Mouse (Mus musculus): ENCODE data around the gene B4galnt1. TPM values are rescaled to one million over a fixed set of nuclear protein-coding genes. Genes with fewer than 3 reads are reported as not detected.

Gene B4galnt1
- total RNA-seq, 2 experiments from 2014 or later, result 1.6 to 2.7 TPM

- no peak for DNase-seq
- intact Hi-C loops (cut with DNase I), result loop anchor here (2.0 kb wide), 1 partner anchor 44 kb away; no protein-coding TSS in a partner anchor
Measured at GRCm38 (mm10) chr10:127166771-127167613, 2.0 kb downstream of the B4galnt1 start.

- no peak for DNase-seq
- intact Hi-C loops (cut with DNase I), result loop anchor here (2.0 kb wide), 1 partner anchor 45 kb away; no protein-coding TSS in a partner anchor
Measured at GRCm38 (mm10) chr10:127167614-127168192, 2.7 kb downstream of the B4galnt1 start.

GRCm38 (mm10) chr10:127170002-127170401 is 5.0 kb downstream of the B4galnt1 start:
- intact Hi-C loops (cut with DNase I), result no loop called here
- no peak for DNase-seq

GRCm38 (mm10) chr10:127170837-127171272 is 5.8 kb downstream of the B4galnt1 start:
- intact Hi-C loops (cut with DNase I), result no loop called here

GRCm38 (mm10) chr10:127171631-127172200 is 6.7 kb downstream of the B4galnt1 start:
- intact Hi-C loops (cut with DNase I), result no loop called here
- no peak for DNase-seq

More at GRCm38 (mm10) chr10:127170837-127171272, 5.8 kb downstream of the B4galnt1 start:
- peak; percentile 80 to 82 for DNase-seq

- no peak for DNase-seq
- intact Hi-C loops (cut with DNase I), result no loop called here
Measured at GRCm38 (mm10) chr10:127173148-127174065, 8.4 kb downstream of the B4galnt1 start.

- intact Hi-C loops (cut with DNase I), result no loop called here
- DNase-seq, result no peak
Measured at GRCm38 (mm10) chr10:127174170-127174569, 9.1 kb downstream of the B4galnt1 start.

GRCm38 (mm10) chr10:127176228-127176627 is 11.2 kb downstream of the B4galnt1 start:
- DNase-seq, result no peak
- intact Hi-C loops (cut with DNase I), result no loop called here

GRCm38 (mm10) chr10:127176756-127177155 is 11.7 kb downstream of the B4galnt1 start:
- DNase-seq, result no peak
- intact Hi-C loops (cut with DNase I), result loop anchor here (1.0 kb wide), 1 partner anchor 53 kb away; no protein-coding TSS in a partner anchor

GRCm38 (mm10) chr10:127177235-127177634 is 12.2 kb downstream of the B4galnt1 start:
- DNase-seq, result no peak
- intact Hi-C loops (cut with DNase I), result loop anchor here (1.0 kb wide), 1 partner anchor 52 kb away; no protein-coding TSS in a partner anchor

GRCm38 (mm10) chr10:127177719-127178118 is 12.7 kb downstream of the B4galnt1 start:
- peak; percentile 81 to 85 for DNase-seq

GRCm38 (mm10) chr10:127178286-127179027 is 13.4 kb downstream of the B4galnt1 start:
- DNase-seq, result no peak
- intact Hi-C loops (cut with DNase I), result no loop called here

More at GRCm38 (mm10) chr10:127177719-127178118, 12.7 kb downstream of the B4galnt1 start:
- intact Hi-C loops (cut with DNase I), result loop anchor here (1.0 kb wide), 1 partner anchor 52 kb away; no protein-coding TSS in a partner anchor

- peak in 1 of 2 experiments; percentile 59 for DNase-seq
- intact Hi-C loops (cut with DNase I), result no loop called here
Measured at GRCm38 (mm10) chr10:127179871-127180694, 15.1 kb downstream of the B4galnt1 start, which contains the start of gene Slc26a10. Slc26a10 (minus strand) TSS chr10:127180645.

GRCm38 (mm10) chr10:127180695-127181047 is 15.6 kb downstream of the B4galnt1 start:
- intact Hi-C loops (cut with DNase I), result no loop called here
- DNase-seq, result no peak

GRCm38 (mm10) chr10:127181566-127181965 is 16.5 kb downstream of the B4galnt1 start:
- DNase-seq, result peak in 1 of 2 experiments; percentile 48
- intact Hi-C loops (cut with DNase I), result no loop called here

- intact Hi-C loops (cut with DNase I), result no loop called here
Measured at GRCm38 (mm10) chr10:127182624-127183023, 17.6 kb downstream of the B4galnt1 start.

GRCm38 (mm10) chr10:127183759-127184158 is 18.7 kb downstream of the B4galnt1 start:
- intact Hi-C loops (cut with DNase I), result no loop called here
- DNase-seq, result no peak

More at GRCm38 (mm10) chr10:127182624-127183023, 17.6 kb downstream of the B4galnt1 start:
- DNase-seq, result no peak

- intact Hi-C loops (cut with DNase I), result no loop called here
- DNase-seq, result no peak
Measured at GRCm38 (mm10) chr10:127185101-127185500, 20.1 kb downstream of the B4galnt1 start.

All from heart, postnatal 36 days (tissue).